Mouse (Mus musculus): ENCODE data around the gene Timm10b. TPM values are rescaled to one million over a fixed set of nuclear protein-coding genes. Genes with fewer than 3 reads are reported as not detected.

The Timm10b gene
- 130 and 136 TPM in 2 replicates for total RNA-seq (2021)
- long read RNA-seq, experiment 1, transcript Timm10b-203 (3 exons, 3,273 nt), result major isoform, 54 of 98 reads
- long read RNA-seq, experiment 1, transcript Timm10b-211 (4 exons, 529 nt), result minor isoform, 11 of 98 reads
- long read RNA-seq, experiment 1, transcript Timm10b-201 (4 exons, 694 nt), result minor isoform, 21 of 98 reads
- long read RNA-seq, experiment 1, partial matches to known transcripts, result 1 of 98 reads
- long read RNA-seq, experiment 1, other reads (novel, unspliced or antisense), result 4 of 98 reads
- long read RNA-seq, experiment 2, transcript Timm10b-203 (3 exons, 3,273 nt), result major isoform, 57 of 107 reads
- long read RNA-seq, experiment 2, transcript Timm10b-210 (2 exons, 373 nt), result minor isoform, 8 of 107 reads
- long read RNA-seq, experiment 2, transcript Timm10b-211 (4 exons, 529 nt), result minor isoform, 12 of 107 reads
- long read RNA-seq, experiment 2, transcript Timm10b-201 (4 exons, 694 nt), result minor isoform, 19 of 107 reads
- long read RNA-seq, experiment 2, partial matches to known transcripts, result 1 of 107 reads
- long read RNA-seq, experiment 2, other reads (novel, unspliced or antisense), result 4 of 107 reads

GRCm38 (mm10) chr7:105639756-105640155 lies at the start of gene Timm10b:
TSS of gene Timm10b (plus strand) at chr7:105640056.
- DNase-seq, result no peak

DNA sequence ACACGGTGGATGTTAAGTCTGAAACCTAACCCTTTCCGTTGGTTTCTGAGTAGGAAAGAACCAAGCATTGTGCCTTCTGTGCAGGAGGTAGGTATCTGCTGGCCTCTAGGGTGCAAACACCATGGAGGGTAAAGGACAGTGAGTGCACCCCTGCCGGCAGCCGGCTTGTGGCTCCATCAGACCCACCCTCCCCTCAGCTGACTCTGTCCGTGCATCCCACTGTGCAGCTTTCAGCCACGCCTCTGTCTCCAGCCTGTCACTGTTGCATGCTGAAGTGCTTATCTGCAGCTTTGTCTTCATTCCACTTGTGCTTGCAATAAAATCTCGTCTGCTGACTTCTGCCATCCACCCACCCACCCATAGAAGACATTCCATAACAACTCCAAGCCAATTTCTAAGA lies 49.8 kb upstream of the Timm10b start:
- no peak for DNase-seq

GRCm38 (mm10) chr7:105602860-105603623 lies 36.8 kb upstream of the Timm10b start:
- peak; percentile 86 for DNase-seq

- DNase-seq, result no peak
Observed at GRCm38 (mm10) chr7:105608467-105608866, 31.4 kb upstream of the Timm10b start.

DNA sequence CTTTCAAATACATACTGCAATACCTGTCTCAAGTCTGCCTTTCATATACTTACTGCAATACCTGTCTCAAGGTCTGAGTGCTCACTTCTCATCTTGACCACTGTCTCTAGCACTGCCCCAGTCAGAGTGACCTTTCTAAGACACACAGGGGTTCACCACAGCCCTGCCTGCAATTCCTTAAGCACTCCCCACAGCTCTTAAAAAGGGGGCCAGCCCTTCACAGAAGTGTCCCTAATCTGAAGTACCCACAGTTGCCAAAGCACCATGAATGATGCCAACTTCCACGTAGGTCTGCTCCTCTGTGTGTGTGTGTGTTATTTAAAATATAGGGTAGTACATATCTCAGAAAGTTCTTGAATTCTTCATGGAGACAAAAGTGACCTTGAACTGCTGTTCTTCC lies 28.1 kb upstream of the Timm10b start:
- DNase-seq, result no peak

- DNase-seq, result no peak
Observed at GRCm38 (mm10) chr7:105614400-105614799, 25.5 kb upstream of the Timm10b start.

DNA sequence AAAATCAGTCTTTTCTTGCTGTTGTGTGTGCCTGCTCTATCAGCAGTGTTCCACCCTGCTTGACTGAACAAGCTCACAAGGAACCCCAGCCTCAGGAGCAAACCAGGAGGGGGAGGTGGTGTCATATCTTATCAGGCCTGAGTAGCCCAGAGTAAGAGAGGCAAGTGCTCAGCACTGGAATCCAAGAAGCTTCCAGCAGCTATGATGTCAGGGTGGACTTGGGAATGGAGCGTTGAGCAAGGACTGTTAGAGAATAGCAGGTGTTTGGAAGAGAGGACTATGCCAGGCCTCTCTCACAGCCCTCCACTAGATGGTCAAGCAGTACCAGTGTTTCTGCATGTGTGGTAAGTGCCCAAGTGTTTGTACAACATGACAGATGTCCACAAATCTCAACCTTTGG lies 24.1 kb upstream of the Timm10b start:
- DNase-seq, result no peak

DNA sequence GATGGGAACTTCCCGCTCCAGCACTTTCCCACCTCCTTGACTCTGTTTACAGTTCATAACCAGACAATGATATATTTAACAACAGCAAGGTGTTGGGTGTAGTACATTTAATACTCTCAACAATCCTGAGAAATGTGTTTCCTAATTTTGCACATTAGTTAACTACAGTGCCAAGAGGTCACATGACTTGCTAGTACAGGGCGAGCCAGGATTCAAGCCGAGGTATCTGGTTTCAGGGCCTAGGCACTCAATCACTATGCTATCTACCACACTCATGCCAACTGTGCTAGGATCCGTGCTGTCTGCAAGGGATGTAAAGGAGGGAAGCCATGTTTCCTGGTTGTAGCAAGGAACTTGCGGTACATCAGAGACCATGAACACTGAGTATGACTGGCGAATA lies 23.3 kb upstream of the Timm10b start:
- DNase-seq, result no peak

- no peak for DNase-seq
Observed at GRCm38 (mm10) chr7:105617810-105618209, 22.0 kb upstream of the Timm10b start.

GRCm38 (mm10) chr7:105619701-105620100 lies 20.2 kb upstream of the Timm10b start:
- DNase-seq, result no peak

DNA sequence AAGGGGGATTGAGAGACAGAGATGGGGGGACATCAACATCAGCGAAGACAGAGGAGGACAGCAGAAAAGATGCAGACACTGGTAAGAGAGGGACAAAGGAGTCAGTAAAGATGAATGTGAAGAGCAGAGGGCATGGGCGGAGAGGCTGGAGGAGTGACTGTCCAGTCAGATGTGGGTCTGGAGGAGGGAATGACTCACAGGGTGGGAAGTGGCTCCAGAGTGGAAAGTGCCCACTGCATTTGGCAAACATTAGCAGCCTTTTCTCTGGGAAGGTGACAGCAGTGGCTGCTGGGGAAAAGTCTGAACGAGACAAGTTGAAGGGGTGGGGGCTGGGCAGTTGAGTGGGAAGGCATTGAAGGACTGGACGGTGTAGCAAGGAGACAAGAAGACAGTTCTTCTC lies 18.8 kb upstream of the Timm10b start:
- peak; percentile 18 for DNase-seq

GRCm38 (mm10) chr7:105621646-105622292 lies 18.1 kb upstream of the Timm10b start:
- DNase-seq, result no peak

GRCm38 (mm10) chr7:105625397-105625796 lies 14.5 kb upstream of the Timm10b start:
- DNase-seq, result no peak

- peak; percentile 83 for DNase-seq
Observed at GRCm38 (mm10) chr7:105628633-105629032, 11.2 kb upstream of the Timm10b start.

- peak; percentile 21 for DNase-seq
Observed at GRCm38 (mm10) chr7:105632551-105632972, 7.3 kb upstream of the Timm10b start.

DNA sequence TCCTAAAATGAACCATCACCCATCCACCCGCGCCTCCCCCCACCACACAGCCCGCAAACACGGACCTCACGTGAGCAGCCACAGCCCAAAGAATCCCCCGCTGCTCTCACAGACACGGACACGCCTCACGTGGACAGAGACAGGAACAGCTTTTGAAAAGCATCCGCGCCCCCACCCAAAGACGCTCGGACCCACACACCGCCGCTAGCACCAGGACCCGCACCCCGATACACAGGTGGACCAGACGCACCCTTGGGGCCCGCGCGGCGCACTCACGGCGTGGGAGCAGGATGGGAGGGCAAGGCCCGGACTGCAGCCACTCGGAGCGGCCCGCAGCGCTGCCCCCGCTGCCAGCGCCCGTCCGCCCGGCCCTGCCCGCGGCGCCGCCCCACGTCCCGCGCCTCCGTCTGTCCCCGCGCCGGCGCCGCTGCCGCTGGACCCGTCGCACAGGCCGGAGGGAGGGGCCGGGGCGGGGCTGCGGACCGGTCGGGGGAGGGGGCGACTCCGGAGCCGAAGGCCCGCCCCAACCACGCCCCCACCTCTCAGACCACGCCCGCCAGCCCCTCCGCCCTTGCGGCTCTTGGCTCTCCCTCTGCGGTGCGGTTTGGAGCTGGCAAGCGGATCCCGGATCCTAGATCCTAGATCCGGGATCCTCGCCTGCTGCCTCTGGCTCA lies 6.6 kb upstream of the Timm10b start, which contains the start of gene Trim3:
Gene Trim3, minus strand, starts transcription at position 445 of the 674 bp plus-strand sequence.
- peak; percentile 97 for DNase-seq

DNA sequence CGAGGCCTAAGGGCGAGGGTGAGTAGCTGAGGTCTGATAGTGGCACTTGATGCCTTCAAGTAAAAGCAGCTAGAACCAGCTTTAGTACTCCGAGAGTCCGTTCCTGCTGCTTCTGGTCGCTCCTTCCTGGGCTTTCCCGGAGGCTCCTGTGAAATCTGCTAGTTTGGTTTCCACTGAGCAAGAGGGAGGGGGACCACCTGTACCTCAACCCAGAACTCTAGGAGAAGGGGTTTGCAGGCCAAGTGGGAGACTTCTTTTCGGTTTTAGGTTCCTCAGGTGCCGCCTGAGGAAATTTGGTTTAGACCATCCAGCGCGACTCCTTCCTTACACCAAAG lies 6.1 kb upstream of the Timm10b start:
- no peak for DNase-seq

DNA sequence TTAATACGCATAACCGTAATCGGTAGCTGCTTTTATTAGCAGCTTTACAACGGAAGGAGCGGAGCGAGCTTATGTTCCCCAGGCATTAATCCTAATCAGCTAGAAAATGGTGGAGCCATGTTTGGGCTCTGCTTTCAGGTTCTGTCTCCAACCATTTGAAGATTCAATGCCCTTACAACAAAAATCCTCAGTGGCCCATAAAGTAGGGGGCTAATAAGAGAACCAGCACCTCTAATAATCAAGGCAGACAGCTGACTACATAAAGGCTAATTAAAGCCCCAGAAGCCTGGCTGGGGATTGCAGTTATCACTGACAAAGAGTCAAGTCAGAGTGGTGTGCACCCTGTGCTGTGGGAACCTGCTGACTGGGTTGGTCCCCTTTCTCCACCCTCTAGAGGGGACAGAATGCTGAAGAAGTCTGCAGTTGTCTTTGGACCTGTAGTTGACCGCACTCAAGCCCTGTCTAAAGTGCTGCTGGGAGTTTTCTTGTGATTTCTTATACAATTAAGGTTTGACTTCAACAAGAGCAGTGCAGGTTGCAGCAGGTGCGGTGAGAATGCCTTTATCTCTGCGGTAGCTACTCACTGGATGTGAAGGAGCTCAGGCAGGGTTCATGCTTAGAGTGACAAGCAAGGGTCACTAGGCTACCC lies 5.5 kb upstream of the Timm10b start:
- no peak for DNase-seq

DNA sequence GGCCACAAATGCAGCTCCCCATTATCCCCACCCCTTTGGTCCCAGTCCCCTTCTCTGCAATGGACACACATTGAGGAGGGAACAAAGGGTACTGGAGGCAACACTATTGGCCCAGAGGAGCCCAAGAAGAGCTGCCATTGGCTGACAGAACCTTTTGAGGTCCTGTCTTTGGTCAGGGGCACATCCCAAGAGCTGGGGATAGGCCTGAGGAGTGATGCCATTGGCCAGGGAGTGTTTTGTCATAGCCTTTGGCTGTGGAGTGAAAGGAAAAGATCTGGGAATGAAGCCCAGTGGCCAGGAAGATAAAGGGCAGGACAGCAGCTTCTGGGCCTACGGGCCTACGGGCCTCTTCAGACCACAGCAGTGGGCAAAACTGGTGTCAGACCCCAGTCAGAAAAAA lies 4.1 kb upstream of the Timm10b start:
- DNase-seq, result no peak

GRCm38 (mm10) chr7:105638776-105639175 lies 1.1 kb upstream of the Timm10b start:
- DNase-seq, result no peak

DNA sequence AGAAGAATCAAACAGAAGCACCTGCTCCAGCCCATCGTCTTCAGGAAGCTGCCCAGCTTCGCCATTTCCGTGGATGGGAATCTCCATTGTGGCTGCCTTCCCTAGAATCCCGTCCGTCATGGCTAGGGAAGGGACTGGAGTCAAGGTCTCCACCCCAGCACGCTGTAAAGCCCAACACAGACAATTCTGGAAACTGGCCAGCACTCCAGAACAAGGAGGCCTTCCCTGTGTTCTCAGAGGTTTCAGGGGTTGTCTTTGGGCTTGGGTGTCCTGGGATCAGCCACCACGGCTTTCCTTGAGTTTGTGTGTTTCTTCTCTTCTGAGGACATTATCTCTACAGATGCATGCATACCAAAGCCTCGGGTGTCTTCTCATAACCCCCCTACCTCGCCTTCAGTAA lies 552 bp upstream of the Timm10b start:
- peak; percentile 54 for DNase-seq
